Mouse (Mus musculus): ENCODE results near the gene Fbxl8. TPM values are rescaled to one million over a fixed set of nuclear protein-coding genes. Genes with fewer than 3 reads are reported as not detected.

Gene Fbxl8
- polyA plus RNA-seq, 1 experiment from 2014 or later: 1.4 TPM

GRCm38 (mm10) chr8:105305211-105306145 is 41.0 kb downstream of the Fbxl8 start, which contains the start of gene Elmo3:
Elmo3 (plus strand) TSS chr8:105305601.
- ATAC-seq (ENCODE audit: low read depth): peak; percentile 82
- Histone ChIP-seq H3K4me2 (ENCODE audit: low read depth, low read length) (peak within 1 kb of the TSS; percentile 59), H3K27ac (ENCODE audit: low read length) (peak within 1 kb of the TSS; percentile 60), H3K4me1 (ENCODE audit: control insufficient read depth, low read depth, low read length) (peaks cover 49% of the 10 kb centered on the region), H3K4me3 (ENCODE audit: low read depth, low read length) (peak within 1 kb of the TSS; percentile 53), H3K9ac (ENCODE audit: low read depth, low read length) (peak within 1 kb of the TSS; percentile 49; the same call in 1 of the 2 replicates), H3K9me3 (replicated peaks; ENCODE audit: control insufficient read depth, low read length) (no peaks in the 10 kb centered on the region), H3K27me3 (ENCODE audit: control insufficient read depth, insufficient read depth, low read depth, low read length) (no peaks in the 10 kb centered on the region), H3K36me3 (ENCODE audit: control insufficient read depth, insufficient read depth) (peaks cover 79% of the 10 kb centered on the region)
- 12% methylated on average over 29 of the region's 30 CpGs for WGBS (ENCODE audit: insufficient replicate concordance)

DNA sequence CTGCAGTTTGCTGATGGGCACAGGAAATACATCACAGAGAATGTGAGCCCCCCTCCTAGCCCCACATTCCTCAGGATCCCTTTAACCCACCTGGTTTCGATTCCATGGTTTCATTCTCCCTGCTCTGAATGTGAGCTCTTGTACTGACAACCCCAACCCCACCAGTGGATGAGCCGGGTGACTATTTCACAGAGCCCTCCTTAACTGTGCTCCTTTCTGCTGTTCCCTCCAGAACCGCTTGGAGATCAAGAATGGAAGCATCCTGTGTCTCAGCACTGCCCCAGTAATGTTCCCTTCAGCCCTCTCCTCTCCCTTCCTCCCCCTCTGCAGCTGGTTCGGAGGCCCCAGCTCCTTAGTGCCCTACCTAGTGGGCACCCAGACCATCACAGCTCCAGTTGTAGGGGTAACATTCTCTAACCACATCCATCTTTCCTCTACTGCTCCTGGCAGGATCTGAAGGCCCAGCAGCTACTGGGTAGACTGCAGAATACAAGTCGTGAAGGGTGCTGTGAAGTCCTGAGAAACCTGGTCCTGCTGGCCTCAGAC is 41.8 kb downstream of the Fbxl8 start:
- Histone ChIP-seq H3K4me2 (ENCODE audit: low read depth, low read length) (peak overlapping the region; percentile 59), H3K27me3 (ENCODE audit: control insufficient read depth, insufficient read depth, low read depth, low read length) (no peaks in the 10 kb centered on the region), H3K27ac (ENCODE audit: low read length) (peak overlapping the region; percentile 60), H3K4me3 (ENCODE audit: low read depth, low read length) (peak overlapping the region; percentile 53), H3K36me3 (ENCODE audit: control insufficient read depth, insufficient read depth) (peaks cover 78% of the 10 kb centered on the region), H3K4me1 (ENCODE audit: control insufficient read depth, low read depth, low read length) (peaks cover 49% of the 10 kb centered on the region), H3K9ac (ENCODE audit: low read depth, low read length) (peak overlapping the region; percentile 49; the same call in 1 of the 2 replicates), H3K9me3 (replicated peaks; ENCODE audit: control insufficient read depth, low read length) (no peaks in the 10 kb centered on the region; the same call in 1 of the 2 replicates)
- WGBS (ENCODE audit: insufficient replicate concordance): 68% methylated on average over 5 of the region's 5 CpGs
- no peak for ATAC-seq (ENCODE audit: low read depth)

- no peak overlapping the region for H3K27ac ChIP-seq (ENCODE audit: low read length)
- H3K9me3 ChIP-seq (replicated peaks; ENCODE audit: control insufficient read depth, low read length): no peaks in the 10 kb centered on the region; the same call in 1 of the 2 replicates
- no peak overlapping the region for H3K9ac ChIP-seq (ENCODE audit: low read depth, low read length)
- H3K4me1 ChIP-seq (ENCODE audit: control insufficient read depth, low read depth, low read length): peaks cover 48% of the 10 kb centered on the region
- WGBS (ENCODE audit: insufficient replicate concordance): 89% methylated on average over 13 of the region's 13 CpGs
- ATAC-seq (ENCODE audit: low read depth): no peak
- no peak overlapping the region for H3K4me2 ChIP-seq (ENCODE audit: low read depth, low read length)
- peaks cover 72% of the 10 kb centered on the region for H3K36me3 ChIP-seq (ENCODE audit: control insufficient read depth, insufficient read depth)
- no peaks in the 10 kb centered on the region for H3K27me3 ChIP-seq (ENCODE audit: control insufficient read depth, insufficient read depth, low read depth, low read length)
- no peak overlapping the region for H3K4me3 ChIP-seq (ENCODE audit: low read depth, low read length)
These were observed 43.2 kb downstream of the Fbxl8 start for GRCm38 (mm10) chr8:105307670-105308069.

GRCm38 (mm10) chr8:105308428-105308827 is 44.0 kb downstream of the Fbxl8 start:
- peaks cover 73% of the 10 kb centered on the region for H3K36me3 ChIP-seq (ENCODE audit: control insufficient read depth, insufficient read depth)
- no peaks in the 10 kb centered on the region; the same call in 1 of the 2 replicates for H3K9me3 ChIP-seq (replicated peaks; ENCODE audit: control insufficient read depth, low read length)
- ATAC-seq (ENCODE audit: low read depth): no peak
- H3K4me3 ChIP-seq (ENCODE audit: low read depth, low read length): no peak overlapping the region
- no peaks in the 10 kb centered on the region for H3K27me3 ChIP-seq (ENCODE audit: control insufficient read depth, insufficient read depth, low read depth, low read length)
- WGBS (ENCODE audit: insufficient replicate concordance): 85% methylated on average over 10 of the region's 10 CpGs
- H3K4me1 ChIP-seq (ENCODE audit: control insufficient read depth, low read depth, low read length): peaks cover 48% of the 10 kb centered on the region
- H3K9ac ChIP-seq (ENCODE audit: low read depth, low read length): no peak overlapping the region
- no peak overlapping the region for H3K4me2 ChIP-seq (ENCODE audit: low read depth, low read length)
- no peak overlapping the region for H3K27ac ChIP-seq (ENCODE audit: low read length)

DNA sequence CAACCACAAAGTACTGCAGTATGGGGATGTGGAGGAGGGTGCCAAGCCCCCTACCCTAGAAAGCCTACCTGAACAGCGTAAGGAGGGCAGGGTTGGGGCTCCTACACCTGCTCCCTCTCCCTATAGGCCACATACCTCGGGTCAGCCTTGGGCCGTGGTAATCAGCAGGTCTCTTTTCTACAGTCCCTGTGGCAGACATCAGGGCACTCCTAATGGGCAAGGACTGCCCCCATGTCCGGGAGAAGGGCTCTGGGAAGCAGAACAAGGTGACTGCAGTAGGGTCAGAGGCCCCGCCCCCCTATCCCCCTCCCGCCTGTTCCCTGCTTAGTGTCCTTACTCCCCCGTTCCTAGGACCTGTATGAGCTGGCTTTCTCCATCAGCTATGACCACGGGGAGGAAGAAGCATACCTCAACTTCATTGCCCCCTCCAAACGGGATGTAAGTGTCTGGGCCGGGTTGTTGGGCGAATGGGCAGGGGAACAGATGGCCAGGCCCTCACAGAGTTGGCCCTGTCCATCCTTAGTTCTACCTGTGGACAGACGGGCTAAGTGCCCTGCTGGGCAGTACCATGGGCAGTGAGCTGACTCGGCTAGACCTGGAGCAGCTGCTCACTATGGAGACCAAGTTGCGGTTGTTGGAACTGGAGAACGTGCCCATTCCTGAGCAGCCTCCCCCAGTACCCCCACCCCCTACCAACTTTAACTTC is 44.8 kb downstream of the Fbxl8 start:
- no peaks in the 10 kb centered on the region for H3K27me3 ChIP-seq (ENCODE audit: control insufficient read depth, insufficient read depth, low read depth, low read length)
- H3K27ac ChIP-seq (ENCODE audit: low read length): no peak overlapping the region
- H3K9me3 ChIP-seq (replicated peaks; ENCODE audit: control insufficient read depth, low read length): no peaks in the 10 kb centered on the region; the same call in 1 of the 2 replicates
- ATAC-seq (ENCODE audit: low read depth): no peak
- H3K4me3 ChIP-seq (ENCODE audit: low read depth, low read length): no peak overlapping the region
- no peak overlapping the region for H3K4me2 ChIP-seq (ENCODE audit: low read depth, low read length)
- 86% methylated on average over 15 of the region's 15 CpGs for WGBS (ENCODE audit: insufficient replicate concordance)
- no peak overlapping the region for H3K9ac ChIP-seq (ENCODE audit: low read depth, low read length)
- peaks cover 73% of the 10 kb centered on the region for H3K36me3 ChIP-seq (ENCODE audit: control insufficient read depth, insufficient read depth)
- H3K4me1 ChIP-seq (ENCODE audit: control insufficient read depth, low read depth, low read length): peaks cover 48% of the 10 kb centered on the region

DNA sequence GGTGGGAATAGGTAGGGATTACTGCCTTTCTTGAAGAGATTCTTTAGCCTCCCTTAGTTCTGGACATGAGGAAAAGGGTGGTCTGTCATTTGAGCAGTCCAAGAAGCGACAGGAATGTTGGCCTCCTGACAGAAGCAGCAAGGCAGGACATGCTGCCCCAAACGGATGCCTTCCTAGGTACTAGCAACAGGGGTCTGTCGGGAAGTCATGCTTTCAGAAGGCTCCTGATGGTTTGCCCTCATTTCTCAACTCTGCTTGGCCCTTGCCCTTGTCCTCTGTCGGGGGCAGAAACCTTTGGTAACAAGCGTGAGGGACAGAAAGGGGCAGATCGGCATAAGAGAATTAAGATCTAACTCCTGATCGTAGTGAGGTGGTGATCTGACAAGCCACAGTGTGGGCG is 45.7 kb downstream of the Fbxl8 start:
- peaks cover 43% of the 10 kb centered on the region for H3K4me1 ChIP-seq (ENCODE audit: control insufficient read depth, low read depth, low read length)
- WGBS (ENCODE audit: insufficient replicate concordance): 82% methylated on average over 8 of the region's 8 CpGs

GRCm38 (mm10) chr8:105311718-105312117 is 47.3 kb downstream of the Fbxl8 start:
- peaks cover 29% of the 10 kb centered on the region for H3K4me1 ChIP-seq (ENCODE audit: control insufficient read depth, low read depth, low read length)
- no peaks in the 10 kb centered on the region; the same call in 1 of the 2 replicates for H3K9me3 ChIP-seq (replicated peaks; ENCODE audit: control insufficient read depth, low read length)
- no peaks in the 10 kb centered on the region for H3K27me3 ChIP-seq (ENCODE audit: control insufficient read depth, insufficient read depth, low read depth, low read length)
- ATAC-seq (ENCODE audit: low read depth): peak; percentile 42
- no peak overlapping the region for H3K4me2 ChIP-seq (ENCODE audit: low read depth, low read length)
- no peak overlapping the region for H3K4me3 ChIP-seq (ENCODE audit: low read depth, low read length)
- 38% methylated on average over 1 of the region's 1 CpGs for WGBS (ENCODE audit: insufficient replicate concordance)
- H3K9ac ChIP-seq (ENCODE audit: low read depth, low read length): no peak overlapping the region
- no peak overlapping the region for H3K27ac ChIP-seq (ENCODE audit: low read length)
- peaks cover 85% of the 10 kb centered on the region for H3K36me3 ChIP-seq (ENCODE audit: control insufficient read depth, insufficient read depth)

More for the DNA sequence above, 45.7 kb downstream of the Fbxl8 start:
- Histone ChIP-seq H3K4me3 (ENCODE audit: low read depth, low read length) (no peak overlapping the region), H3K27ac (ENCODE audit: low read length) (no peak overlapping the region), H3K4me2 (ENCODE audit: low read depth, low read length) (no peak overlapping the region), H3K36me3 (ENCODE audit: control insufficient read depth, insufficient read depth) (peaks cover 75% of the 10 kb centered on the region), H3K9me3 (replicated peaks; ENCODE audit: control insufficient read depth, low read length) (no peaks in the 10 kb centered on the region; the same call in 1 of the 2 replicates), H3K9ac (ENCODE audit: low read depth, low read length) (no peak overlapping the region), H3K27me3 (ENCODE audit: control insufficient read depth, insufficient read depth, low read depth, low read length) (no peaks in the 10 kb centered on the region)
- no peak for ATAC-seq (ENCODE audit: low read depth)

DNA sequence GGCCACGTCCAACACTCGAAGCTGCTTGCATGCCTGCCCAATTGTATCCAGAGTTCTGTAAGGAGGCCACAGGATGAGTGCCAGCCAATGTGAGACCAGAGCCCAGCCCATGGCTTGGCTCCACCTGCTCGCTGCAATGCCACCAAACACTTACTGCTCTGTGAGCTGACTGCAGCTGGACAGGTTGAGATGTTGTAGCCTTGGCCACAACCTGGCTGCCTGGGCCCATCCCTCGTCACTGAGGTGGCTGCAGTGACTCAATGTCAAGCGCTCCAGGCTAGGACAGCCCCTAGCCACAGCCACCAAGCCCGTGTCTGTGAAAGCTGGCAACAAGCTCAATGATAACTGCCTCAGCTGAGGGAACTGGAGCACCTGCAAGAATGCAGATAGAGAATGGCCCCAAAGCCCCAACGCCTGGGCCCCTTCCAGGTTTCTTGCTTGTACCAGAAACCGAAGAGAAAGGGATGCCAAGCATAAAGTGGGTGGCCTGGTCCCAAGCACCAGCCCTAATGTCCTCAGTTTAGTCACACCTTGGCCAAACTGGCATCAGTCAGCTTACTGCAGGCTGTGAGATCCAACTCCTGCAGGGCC is 48.5 kb downstream of the Fbxl8 start:
- peaks cover 79% of the 10 kb centered on the region for H3K36me3 ChIP-seq (ENCODE audit: control insufficient read depth, insufficient read depth)
- peak overlapping the region; percentile 25 for H3K4me2 ChIP-seq (ENCODE audit: low read depth, low read length)
- no peaks in the 10 kb centered on the region for H3K27me3 ChIP-seq (ENCODE audit: control insufficient read depth, insufficient read depth, low read depth, low read length)
- no peaks in the 10 kb centered on the region; the same call in 1 of the 2 replicates for H3K9me3 ChIP-seq (replicated peaks; ENCODE audit: control insufficient read depth, low read length)
- H3K9ac ChIP-seq (ENCODE audit: low read depth, low read length): peak overlapping the region; percentile 30; the same call in 1 of the 2 replicates
- peak; percentile 66 for ATAC-seq (ENCODE audit: low read depth)
- WGBS (ENCODE audit: insufficient replicate concordance): 39% methylated on average over 8 of the region's 8 CpGs
- no peak overlapping the region for H3K4me3 ChIP-seq (ENCODE audit: low read depth, low read length)
- peak overlapping the region; percentile 49 for H3K27ac ChIP-seq (ENCODE audit: low read length)
- H3K4me1 ChIP-seq (ENCODE audit: control insufficient read depth, low read depth, low read length): peaks cover 29% of the 10 kb centered on the region
